Mouse (Mus musculus) ES-E14 (cell line): ENCODE measurements around the gene Tmem132b. TPM values are rescaled to one million over a fixed set of nuclear protein-coding genes. Genes with fewer than 3 reads are reported as not detected.

ENCODE experiments used
- DNase-seq: peaks from one replicate; pipeline ENCODE4 v3.0.0-alpha.2; 2013; ENCODE audit warnings: low read depth, low spot score
- H3K27ac ChIP-seq: 2 replicates; pipeline ENCODE4 v1.5.1; 2012; ENCODE audit warnings: low read depth, mild to moderate bottlenecking, low read length, moderate library complexity, mixed read lengths; ENCODE audit not compliant: poor library complexity, insufficient read depth, severe bottlenecking
- H3K36me3 ChIP-seq: 2 replicates; pipeline ENCODE4 v1.6.1; 2012; ENCODE audit warnings: mild to moderate bottlenecking, low read length, moderate library complexity, mixed read lengths; ENCODE audit not compliant: control insufficient read depth, poor library complexity, insufficient read depth, severe bottlenecking
- H3K4me1 ChIP-seq, 2 experiments: fragments of 150-350 bp in 1 of 2; sonication (generic) in 1 of 2; 2 replicates each; pipeline ENCODE4 v1.6.1; 2012; ENCODE audit warnings: low read length in 2 of 2, mild to moderate bottlenecking in 1 of 2, mixed read lengths in 1 of 2; ENCODE audit not compliant: control insufficient read depth in 2 of 2, insufficient read depth in 2 of 2, poor library complexity in 1 of 2
- H3K4me3 ChIP-seq, 2 experiments: fragments of 150-350 bp in 1 of 2; sonication (generic) in 1 of 2; 2 replicates each; pipeline ENCODE4 v1.5.1; 2012; ENCODE audit warnings: low read length in 2 of 2, low read depth in 1 of 2, mild to moderate bottlenecking in 1 of 2, mixed read lengths in 1 of 2; ENCODE audit not compliant: insufficient read depth in 1 of 2, poor library complexity in 1 of 2, severe bottlenecking in 1 of 2
- H3K9ac ChIP-seq: 2 replicates; pipeline ENCODE4 v1.6.1; 2012; ENCODE audit warnings: low read depth, mild to moderate bottlenecking, low read length, mixed read lengths; ENCODE audit not compliant: poor library complexity, insufficient read depth, severe bottlenecking
- H3K9me3 ChIP-seq: fragments of 150-350 bp; sonication (generic); 2 replicates; pipeline ENCODE4 v1.6.1; 2012; ENCODE audit warnings: low read depth, mild to moderate bottlenecking, low read length; ENCODE audit not compliant: control insufficient read depth, insufficient read depth
- CHD2 ChIP-seq: IDR thresholded peaks from 2 replicates; pipeline ENCODE4 v1.6.1; 2014; ENCODE audit warnings: mild to moderate bottlenecking, low read depth, low read length, inconsistent platforms
- HCFC1 ChIP-seq: IDR thresholded peaks from 2 replicates; pipeline ENCODE4 v1.6.1; 2012; ENCODE audit warnings: low read length, inconsistent platforms, borderline replicate concordance; ENCODE audit not compliant: insufficient read depth
- MAFK ChIP-seq: IDR thresholded peaks from 2 replicates; pipeline ENCODE4 v1.6.1; 2014; ENCODE audit warnings: mild to moderate bottlenecking, low read depth, low read length, inconsistent platforms; ENCODE audit not compliant: insufficient read depth
- ZC3H11A ChIP-seq: IDR thresholded peaks from 2 replicates; pipeline ENCODE4 v1.6.1; 2012; ENCODE audit warnings: low read depth, mild to moderate bottlenecking, inconsistent platforms, low read length, borderline replicate concordance
- ZNF384 ChIP-seq: IDR thresholded peaks from 2 replicates; pipeline ENCODE4 v1.6.1; 2012; ENCODE audit warnings: low read depth, low read length, inconsistent platforms
- in situ Hi-C, 2 experiments: fragments of 600-800 bp; cut with MboI; formaldehyde crosslinking; loops; one replicate each; pipeline ENCODE4 v1.15.1; 2025; ENCODE audit warnings: low sequenced_read_pairs in 2 of 2, inconsistent platforms in 1 of 2; ENCODE audit not compliant: unreplicated experiment in 2 of 2
- total RNA-seq: library from RNA; depleted of rRNA; stranded (reverse); fragments of 300-350 nt; gene quantifications from 2 replicates; pipeline ENCODE4 v1.2.3, GENCODE M21; 2012

The Tmem132b gene
- total RNA-seq, 1 experiment: 0.13 TPM

DNA sequence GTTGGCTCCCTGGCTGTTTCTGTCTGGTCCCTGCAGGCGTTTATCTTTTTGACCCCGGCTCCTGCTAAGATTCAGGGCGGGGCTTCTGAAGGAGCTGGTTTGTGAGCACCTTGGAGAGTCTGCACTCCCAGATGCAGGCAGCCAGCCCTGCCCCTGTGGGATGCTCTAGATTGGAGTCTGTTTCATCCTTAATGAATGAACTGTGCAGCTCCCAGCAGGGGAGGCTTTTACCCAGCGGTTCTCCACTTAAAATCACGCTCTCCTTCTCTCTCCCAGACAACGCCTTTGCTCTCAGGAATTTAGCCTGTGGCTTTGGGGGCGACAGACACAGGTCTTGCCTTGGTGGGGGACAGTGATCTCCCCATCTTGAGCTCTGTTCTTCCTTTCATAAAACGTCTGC lies 43.3 kb downstream of the Tmem132b start:
- Histone ChIP-seq H3K36me3 (no peaks in the 10 kb centered on the region), H3K27ac (no peak overlapping the region; the same call in 1 of the 2 replicates), H3K9ac (no peak overlapping the region), H3K4me1 (peaks cover 6 to 23% of the 10 kb centered on the region in 2 experiments), H3K9me3 (no peaks in the 10 kb centered on the region), H3K4me3 (no peak overlapping the region)
- in situ Hi-C loops: no loop called here
- peak; percentile 40 for DNase-seq
- TF ChIP-seq ZC3H11A (no peak), ZNF384 (no peak), HCFC1 (no peak), MAFK (no peak), CHD2 (no peak)

DNA sequence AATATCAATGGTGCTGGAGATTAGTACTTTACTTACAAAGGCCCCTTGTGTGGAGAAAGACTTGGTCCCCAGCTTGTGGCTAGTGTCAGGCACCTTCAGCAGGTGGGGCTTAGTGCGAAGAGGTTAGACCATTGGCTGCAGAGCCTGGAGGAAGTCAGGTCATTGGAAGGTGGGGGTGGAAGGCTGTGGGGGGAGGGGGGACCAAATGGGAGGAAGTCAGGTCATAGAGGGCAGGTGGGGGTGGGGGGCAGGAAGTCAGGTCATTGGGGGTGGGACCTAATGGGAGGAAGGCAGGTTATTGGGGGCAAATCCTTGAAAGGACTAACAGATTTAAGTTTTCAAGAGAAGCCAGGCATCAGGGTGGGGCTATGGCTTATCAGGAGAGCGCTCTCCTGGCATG lies 44.3 kb downstream of the Tmem132b start:
- peak overlapping the region in 1 of 2 experiments; percentile 28; a peak in 1 of 4 replicates for H3K4me3 ChIP-seq
- in situ Hi-C loops: no loop called here
- H3K36me3 ChIP-seq: no peaks in the 10 kb centered on the region
- peaks cover 6 to 23% of the 10 kb centered on the region in 2 experiments for H3K4me1 ChIP-seq
- H3K9me3 ChIP-seq: no peaks in the 10 kb centered on the region
- DNase-seq: peak; percentile 46
- H3K27ac ChIP-seq: peak overlapping the region; percentile 73
- TF ChIP-seq HCFC1 (no peak), CHD2 (no peak), ZC3H11A (no peak), ZNF384 (no peak), MAFK (no peak)
- H3K9ac ChIP-seq: peak overlapping the region; percentile 65; the same call in 1 of the 2 replicates

DNA sequence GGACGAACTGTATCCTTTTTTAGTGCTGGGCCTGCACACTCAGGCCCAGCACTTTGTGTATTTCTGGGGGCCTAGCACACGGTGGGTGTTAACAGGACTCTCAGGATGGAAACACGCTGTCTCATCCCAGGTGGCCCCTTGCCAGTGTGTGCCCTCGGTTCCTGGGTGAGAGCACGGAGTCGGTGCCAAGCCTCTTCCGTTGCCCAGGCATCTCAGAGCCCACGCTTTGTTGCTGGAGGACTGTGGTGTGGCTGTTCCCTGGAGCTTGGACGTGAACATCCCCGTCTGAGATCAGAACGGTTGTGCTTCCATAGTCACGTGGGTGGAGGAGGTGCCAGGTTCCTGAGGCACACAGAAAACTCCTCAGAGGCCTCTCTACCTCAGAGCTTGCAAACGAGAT lies 47.1 kb downstream of the Tmem132b start:
- Histone ChIP-seq H3K4me1 (peaks cover 4 to 21% of the 10 kb centered on the region in 2 experiments), H3K4me3 (no peak overlapping the region), H3K27ac (no peak overlapping the region), H3K9ac (no peak overlapping the region), H3K9me3 (no peaks in the 10 kb centered on the region), H3K36me3 (no peaks in the 10 kb centered on the region)
- in situ Hi-C loops: no loop called here
- TF ChIP-seq ZC3H11A (no peak), CHD2 (no peak), HCFC1 (no peak), ZNF384 (no peak), MAFK (no peak)
- no peak for DNase-seq

DNA sequence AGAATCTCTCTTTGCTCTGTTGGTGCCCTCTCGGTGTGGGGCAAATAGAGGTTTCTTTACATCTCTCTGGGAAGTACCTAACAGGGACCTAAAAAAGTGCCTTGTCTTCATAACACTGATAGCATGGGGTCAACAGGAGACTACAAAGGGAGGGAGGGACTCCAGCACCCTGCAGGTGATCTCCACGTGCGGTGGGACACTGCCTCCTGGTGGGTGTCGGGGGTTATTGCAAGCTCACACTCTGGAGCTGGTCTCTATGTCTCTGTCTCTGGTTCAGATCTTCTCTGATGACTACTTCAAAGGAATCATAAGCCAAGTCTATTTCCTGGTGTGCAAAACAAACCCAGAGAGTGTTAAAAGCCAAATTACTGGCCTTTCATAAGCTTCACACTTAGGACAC lies 47.6 kb downstream of the Tmem132b start:
- Histone ChIP-seq H3K4me3 (no peak overlapping the region), H3K9me3 (no peaks in the 10 kb centered on the region), H3K4me1 (peaks cover 4 to 21% of the 10 kb centered on the region in 2 experiments), H3K27ac (no peak overlapping the region), H3K9ac (no peak overlapping the region), H3K36me3 (no peaks in the 10 kb centered on the region)
- TF ChIP-seq ZC3H11A (peak; percentile 47; the same call in 1 of the 2 replicates), ZNF384 (no peak), MAFK (no peak)
- DNase-seq: peak; percentile 62
- in situ Hi-C loops: no loop called here

DNA sequence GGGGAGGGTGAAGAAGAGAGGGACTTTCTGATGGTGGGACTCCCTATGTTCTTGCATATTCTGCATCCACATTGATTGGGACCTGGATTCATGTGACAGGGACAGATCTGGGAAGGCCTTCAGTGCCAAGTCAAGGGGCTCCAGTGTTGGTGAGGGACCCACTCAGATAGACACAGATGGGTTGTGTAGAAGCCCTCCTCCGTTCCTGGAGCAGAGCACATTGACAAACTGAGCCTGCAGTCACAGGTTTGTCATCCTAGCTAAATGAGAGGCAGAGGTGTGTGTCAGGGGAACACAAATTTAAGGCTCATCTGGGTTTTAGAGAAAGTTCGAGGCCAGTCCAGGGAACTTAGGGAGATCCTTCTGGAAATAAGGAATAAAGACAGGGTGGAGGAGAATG lies 51.7 kb downstream of the Tmem132b start:
- Histone ChIP-seq H3K9ac (no peak overlapping the region), H3K27ac (no peak overlapping the region), H3K4me3 (no peak overlapping the region), H3K36me3 (no peaks in the 10 kb centered on the region), H3K9me3 (no peaks in the 10 kb centered on the region), H3K4me1 (peaks cover 0 to 5% of the 10 kb centered on the region in 2 experiments; a peak in 2 of 4 replicates)
- no peak for DNase-seq
- in situ Hi-C loops: no loop called here
- TF ChIP-seq ZNF384 (no peak), HCFC1 (no peak), ZC3H11A (no peak), MAFK (no peak), CHD2 (no peak)
